Mouse (Mus musculus) liver, embryonic 15.5 days (tissue): ENCODE data around the gene Setdb2. TPM values are rescaled to one million over a fixed set of nuclear protein-coding genes. Genes with fewer than 3 reads are reported as not detected.

Source experiments
- ATAC-seq: fragments of 200-750 bp; cut with Nextera tagmentation; 2 replicates; pipeline ENCODE4 v1.8.0; 2017; ENCODE audit warnings: moderate number of reproducible peaks, mild to moderate bottlenecking, moderate library complexity; ENCODE audit not compliant: insufficient read depth
- H3K27ac ChIP-seq: fragments of 300-500 bp; sonication (generic); replicated peaks from 2 replicates; pipeline ENCODE4 v1.5.1; 2015; ENCODE audit warnings: mild to moderate bottlenecking, inconsistent platforms
- H3K27me3 ChIP-seq: fragments of 300-500 bp; sonication (generic); 2 replicates; pipeline ENCODE4 v1.6.1; 2015; ENCODE audit warnings: mild to moderate bottlenecking, inconsistent platforms
- H3K36me3 ChIP-seq: fragments of 300-500 bp; sonication (generic); replicated peaks from 2 replicates; pipeline ENCODE4 v1.6.1; 2015; ENCODE audit warnings: moderate library complexity, mild to moderate bottlenecking, inconsistent platforms
- H3K4me1 ChIP-seq: fragments of 300-500 bp; sonication (generic); replicated peaks from 2 replicates; pipeline ENCODE4 v1.6.1; 2015; ENCODE audit warnings: inconsistent platforms
- H3K4me2 ChIP-seq: fragments of 300-500 bp; sonication (generic); 2 replicates; pipeline ENCODE4 v1.6.1; 2015; ENCODE audit warnings: moderate library complexity, mild to moderate bottlenecking, inconsistent platforms
- H3K4me3 ChIP-seq: fragments of 300-500 bp; sonication (generic); replicated peaks from 2 replicates; pipeline ENCODE4 v1.5.1; 2015; ENCODE audit warnings: mild to moderate bottlenecking, inconsistent platforms
- H3K9ac ChIP-seq: fragments of 300-500 bp; sonication (generic); 2 replicates; pipeline ENCODE4 v1.6.1; 2015; ENCODE audit warnings: moderate library complexity, mild to moderate bottlenecking, inconsistent platforms
- H3K9me3 ChIP-seq: fragments of 300-500 bp; sonication (generic); replicated peaks from 2 replicates; pipeline ENCODE4 v1.6.1; 2016; ENCODE audit warnings: inconsistent platforms
- WGBS: fragments of 180-500 bp; shearing (Covaris S2); methylation state at CpG from one replicate; pipeline ENCODE4 v1.1.7; 2015; ENCODE audit warnings: mixed read lengths; ENCODE audit not compliant: insufficient replicate concordance; 5-methylcytosine and 5-hydroxymethylcytosine counted together
- polyA plus RNA-seq: library from polyadenylated mRNA; unstranded; fragments of >200 nt; fragmentation: Nextera tagmentation; extraction: Ambion mirVana; gene quantifications from 2 replicates; pipeline ENCODE4 v1.2.1, GENCODE M21; 2015

Setdb2 gene
- polyA plus RNA-seq, 1 experiment from 2014 or later = 7.1 TPM

DNA sequence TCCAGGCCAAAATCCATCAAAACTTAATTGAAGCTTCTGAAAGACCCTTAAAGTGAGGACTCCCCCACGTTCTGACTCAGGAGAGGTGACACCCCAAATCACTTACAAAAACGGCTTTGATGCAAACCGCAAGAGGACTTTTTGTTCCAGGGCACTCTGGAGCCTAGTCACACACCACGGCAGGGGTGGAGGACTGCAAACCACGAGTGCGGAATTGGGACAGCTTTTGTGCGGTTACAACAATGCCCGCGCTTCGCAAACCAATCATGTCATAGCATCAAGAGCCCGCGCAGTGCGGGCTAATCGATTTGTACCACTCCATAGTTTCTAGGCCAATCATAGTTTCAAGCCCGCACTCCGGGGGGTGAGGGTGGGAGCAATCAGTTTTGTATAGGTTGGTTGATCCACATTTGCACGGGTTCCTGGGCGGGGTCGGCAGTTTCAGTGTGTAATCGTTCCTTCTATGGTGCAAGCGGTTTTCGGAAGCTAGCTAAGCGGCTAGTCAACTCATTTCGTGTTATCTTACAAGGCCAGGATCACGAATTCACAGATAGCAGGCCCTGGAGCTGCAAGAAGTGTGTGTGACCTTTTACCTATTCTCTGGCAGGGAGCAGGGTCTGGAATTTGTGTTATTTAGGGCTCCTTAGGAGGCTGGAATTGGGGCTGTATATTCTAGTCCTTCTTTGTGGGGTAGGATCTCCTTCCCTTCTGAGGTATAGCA, 70.2 kb downstream of the Setdb2 start:
- Histone ChIP-seq H3K4me1 (no peaks in the 10 kb centered on the region), H3K4me2 (no peak overlapping the region), H3K27ac (no peak overlapping the region), H3K36me3 (no peaks in the 10 kb centered on the region), H3K4me3 (no peak overlapping the region), H3K27me3 (no peaks in the 10 kb centered on the region), H3K9ac (no peak overlapping the region), H3K9me3 (no peaks in the 10 kb centered on the region)
- 79% methylated on average over 25 of the region's 25 CpGs for WGBS
- ATAC-seq = no peak

DNA sequence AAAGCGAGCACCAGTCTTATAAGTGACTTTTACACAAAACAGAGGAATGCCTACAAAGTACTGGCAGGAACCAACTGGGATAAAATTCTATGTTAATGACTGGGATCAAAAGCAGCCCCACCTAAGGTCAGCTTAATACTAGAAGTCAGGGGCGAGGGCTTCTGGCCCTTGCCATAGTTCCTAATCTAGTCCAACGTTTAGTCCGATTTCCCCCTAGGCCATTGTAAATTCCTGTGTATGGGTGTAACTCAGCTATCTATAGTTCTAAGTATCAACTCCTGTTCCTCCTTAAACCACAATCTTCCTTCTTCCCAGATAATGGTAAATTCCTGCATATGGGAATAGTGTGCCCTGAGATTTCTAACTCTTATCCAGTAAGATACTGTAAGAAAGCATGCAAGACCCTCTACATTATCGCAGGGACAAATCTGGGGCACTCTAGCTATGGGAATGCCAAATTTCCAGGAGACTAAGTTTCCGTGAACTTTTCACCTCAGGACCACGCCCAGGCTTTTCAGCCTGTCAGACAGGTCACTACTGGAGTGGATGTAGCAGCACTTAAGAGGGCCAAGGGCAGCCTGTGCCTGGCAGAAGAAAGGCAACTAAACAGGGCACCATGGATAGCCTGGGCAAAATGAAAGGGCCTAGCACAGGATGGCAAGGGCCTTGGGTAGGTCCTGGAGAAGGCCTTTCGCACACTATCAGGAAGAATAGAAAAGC, 74.1 kb downstream of the Setdb2 start:
- 67% methylated on average over 8 of the region's 8 CpGs for WGBS
- no peak overlapping the region for H3K4me2 ChIP-seq
- no peak overlapping the region for H3K4me3 ChIP-seq

DNA sequence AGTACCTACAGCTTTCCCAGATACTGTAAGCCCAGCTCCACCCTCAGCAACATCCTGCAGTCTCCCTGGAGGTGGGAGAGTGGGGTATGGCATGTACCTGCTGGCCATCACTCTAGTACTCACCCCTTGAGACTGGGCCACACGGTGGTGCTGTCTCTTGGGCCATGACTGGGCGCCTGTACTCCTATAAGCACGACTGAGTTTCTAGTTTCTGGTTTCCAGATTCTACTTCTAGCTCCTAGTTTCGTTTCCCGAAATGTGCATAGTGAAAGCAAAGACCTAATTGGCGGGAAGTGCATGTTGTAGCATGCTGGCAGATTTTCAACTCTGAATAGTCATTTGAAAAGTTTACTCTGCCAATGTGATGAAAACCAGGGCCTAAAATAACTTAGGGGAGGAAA, 75.4 kb downstream of the Setdb2 start, which contains the start of gene Phf11d:
TSS of gene Phf11d (minus strand) at position 227 of the 401 bp plus-strand sequence.
- Histone ChIP-seq H3K9me3 (no peaks in the 10 kb centered on the region), H3K36me3 (no peaks in the 10 kb centered on the region), H3K4me2 (no peak within 1 kb of the TSS), H3K27ac (no peak within 1 kb of the TSS), H3K4me1 (no peaks in the 10 kb centered on the region), H3K27me3 (no peaks in the 10 kb centered on the region), H3K9ac (no peak within 1 kb of the TSS), H3K4me3 (no peak within 1 kb of the TSS)
- no peak for ATAC-seq
- WGBS = 65% methylated on average over 6 of the region's 6 CpGs

More for the DNA sequence above, 74.1 kb downstream of the Setdb2 start:
- ATAC-seq = no peak
- H3K27ac ChIP-seq = no peak overlapping the region
- no peaks in the 10 kb centered on the region for H3K27me3 ChIP-seq
- H3K9ac ChIP-seq = no peak overlapping the region
- no peaks in the 10 kb centered on the region for H3K4me1 ChIP-seq
- no peaks in the 10 kb centered on the region for H3K36me3 ChIP-seq
- no peaks in the 10 kb centered on the region for H3K9me3 ChIP-seq

Other genes with a start within 250 kb of the Setdb2 start
- 18.5 and 23.0 TPM in 2 replicates for gene Rcbtb1, start 239.7 kb downstream of the Setdb2 start, polyA plus RNA-seq
- gene Gm6904, start 180.7 kb downstream of the Setdb2 start, polyA plus RNA-seq = not detected in 2 replicates
- 0.23 and 0.38 TPM in 2 replicates for gene Phf11a, start 143.4 kb downstream of the Setdb2 start, polyA plus RNA-seq
- gene Phf11b, start 99.5 kb downstream of the Setdb2 start, polyA plus RNA-seq = 1.2 and 1.4 TPM in 2 replicates
- gene Phf11d, start 75.4 kb downstream of the Setdb2 start, polyA plus RNA-seq = 1.2 and 1.3 TPM in 2 replicates
- 0.33 and 0.46 TPM in 2 replicates for gene Phf11c, start 45.5 kb downstream of the Setdb2 start, polyA plus RNA-seq
- 22.3 and 25.1 TPM in 2 replicates for gene Cab39l, start 88 bp upstream of the Setdb2 start, polyA plus RNA-seq
- gene Cdadc1, start 157.1 kb upstream of the Setdb2 start, polyA plus RNA-seq = 15.0 and 15.8 TPM in 2 replicates
- 0.59 and 0.71 TPM in 2 replicates for gene Shisa2, start 184.4 kb upstream of the Setdb2 start, polyA plus RNA-seq